Mouse (Mus musculus): ENCODE results near the gene Midn. TPM values are rescaled to one million over a fixed set of nuclear protein-coding genes. Genes with fewer than 3 reads are reported as not detected.

Gene Midn
- total RNA-seq, 2 experiments from 2014 or later = 37.6 to 49.3 TPM

- no peak for DNase-seq
- intact Hi-C loops (cut with DNase I) = no loop called here
Observed at GRCm38 (mm10) chr10:80123932-80124562, 24.0 kb upstream of the Midn start.

- intact Hi-C loops (cut with DNase I) = no loop called here
- no peak for DNase-seq
Observed at GRCm38 (mm10) chr10:80127920-80128319, 20.2 kb upstream of the Midn start.

- DNase-seq = no peak
- intact Hi-C loops (cut with DNase I) = no loop called here
Observed at GRCm38 (mm10) chr10:80129846-80130245, 18.2 kb upstream of the Midn start.

GRCm38 (mm10) chr10:80130403-80131031, 17.6 kb upstream of the Midn start:
- intact Hi-C loops (cut with DNase I) = no loop called here

GRCm38 (mm10) chr10:80131316-80131951, 16.6 kb upstream of the Midn start:
- intact Hi-C loops (cut with DNase I) = no loop called here
- DNase-seq = no peak

More at GRCm38 (mm10) chr10:80130403-80131031, 17.6 kb upstream of the Midn start:
- DNase-seq = no peak

- no peak for DNase-seq
- intact Hi-C loops (cut with DNase I) = no loop called here
Observed at GRCm38 (mm10) chr10:80131952-80132350, 16.1 kb upstream of the Midn start.

- peak in 1 of 2 experiments; percentile 52 for DNase-seq
- intact Hi-C loops (cut with DNase I) = no loop called here
Observed at GRCm38 (mm10) chr10:80133226-80133849, 14.7 kb upstream of the Midn start.

GRCm38 (mm10) chr10:80134421-80134820, 13.7 kb upstream of the Midn start:
- DNase-seq = no peak
- intact Hi-C loops (cut with DNase I) = no loop called here

GRCm38 (mm10) chr10:80135161-80135560, 12.9 kb upstream of the Midn start:
- DNase-seq = no peak
- intact Hi-C loops (cut with DNase I) = no loop called here

GRCm38 (mm10) chr10:80135641-80136040, 12.4 kb upstream of the Midn start:
- intact Hi-C loops (cut with DNase I) = no loop called here

GRCm38 (mm10) chr10:80136179-80136951, 11.7 kb upstream of the Midn start:
- intact Hi-C loops (cut with DNase I) = no loop called here
- DNase-seq = no peak

More at GRCm38 (mm10) chr10:80135641-80136040, 12.4 kb upstream of the Midn start:
- no peak for DNase-seq

- intact Hi-C loops (cut with DNase I) = no loop called here
- no peak for DNase-seq
Observed at GRCm38 (mm10) chr10:80136952-80137625, 11.0 kb upstream of the Midn start.

- intact Hi-C loops (cut with DNase I) = loop anchor here (2.0 kb wide), 1 partner anchor 17 kb away; no protein-coding TSS in a partner anchor
- no peak for DNase-seq
Observed at GRCm38 (mm10) chr10:80137626-80138552, 10.2 kb upstream of the Midn start.

GRCm38 (mm10) chr10:80138553-80139438, 9.3 kb upstream of the Midn start, which contains the start of gene Atp5d:
TSS of gene Atp5d (plus strand) at chr10:80138632.
- intact Hi-C loops (cut with DNase I) = loop anchor here (2.0 kb wide), 1 partner anchor 18 kb away; no protein-coding TSS in a partner anchor
- no peak for DNase-seq

- intact Hi-C loops (cut with DNase I) = loop anchor here (2.0 kb wide), 1 partner anchor 19 kb away; no protein-coding TSS in a partner anchor
- DNase-seq = no peak
Observed at GRCm38 (mm10) chr10:80139439-80139775, 8.7 kb upstream of the Midn start.

- no peak for DNase-seq
- intact Hi-C loops (cut with DNase I) = loop anchor here (2.0 kb wide), 1 partner anchor 19 kb away; no protein-coding TSS in a partner anchor
Observed at GRCm38 (mm10) chr10:80139975-80140665, 8.0 kb upstream of the Midn start.

- intact Hi-C loops (cut with DNase I) = no loop called here
- DNase-seq = no peak
Observed at GRCm38 (mm10) chr10:80140666-80141035, 7.4 kb upstream of the Midn start, which contains the start of gene Cbarp. TSS of gene Cbarp (minus strand) at chr10:80140835.
